Comparison of ENCODE assay signal across 9 mouse cellular contexts in the genomic region with DNA sequence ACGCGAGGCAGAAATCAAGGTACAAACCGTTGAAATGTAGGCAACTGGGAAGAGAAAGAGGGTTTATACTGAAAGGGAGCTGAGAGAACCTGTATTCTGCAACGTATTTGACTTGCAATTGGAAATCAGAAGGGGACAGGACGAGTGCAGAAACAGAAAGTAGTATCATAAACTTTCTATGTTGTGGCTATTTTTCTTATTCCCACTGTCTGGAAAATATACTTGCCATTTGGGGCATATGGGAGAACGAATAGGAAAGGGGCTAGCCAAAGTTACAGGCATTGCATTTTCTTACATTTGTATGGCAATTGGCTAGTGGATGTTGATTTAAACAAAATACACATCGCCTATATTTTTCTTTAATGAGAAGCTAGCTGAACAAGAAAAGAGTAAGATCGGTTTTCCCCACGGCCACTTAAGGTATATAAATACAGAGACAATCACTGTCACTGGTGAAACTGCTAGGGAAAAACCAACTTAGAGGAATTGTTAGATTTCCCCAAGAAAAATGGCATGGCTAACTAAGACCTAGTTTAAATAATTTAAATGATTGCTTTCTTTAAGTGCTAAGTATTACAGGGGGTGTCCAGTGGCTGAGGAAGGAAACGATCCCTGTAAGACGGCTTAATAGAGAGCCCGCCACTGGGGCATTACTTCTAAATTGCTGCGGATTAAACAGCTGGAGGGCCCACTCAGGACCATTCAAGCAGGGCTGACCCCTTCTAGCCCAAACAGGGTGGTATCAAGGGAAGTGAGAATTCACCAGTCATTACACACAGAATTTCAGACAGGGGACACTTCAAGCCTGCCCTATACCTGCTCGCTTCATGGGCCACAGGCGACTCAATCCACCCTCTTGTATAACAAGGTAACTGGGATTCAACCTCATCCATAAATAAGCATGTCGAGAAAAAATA. TPM values are rescaled to one million over a fixed set of nuclear protein-coding genes. Genes with fewer than 3 reads are reported as not detected.
A peak's percentile ranks its signal among the peaks of the same experiment; 100 is the strongest.
DNase-seq lines count a peak whose midpoint lies in the region; ATAC-seq lines count a peak whose summit lies in the region.
"Had no signal": no experiment of that assay in that cellular context is flagged by ENCODE, and none has a peak within 500 bp of the region (broad histone marks: within the 10 kb centered on the region; RNA-seq: fewer than 3 reads in every experiment).

No protein-coding gene starts in this region.

- no peaks in the 10 kb centered on the region for H3K9me3 ChIP-seq in heart, embryonic 13.5 days
- H3K9me3 ChIP-seq in midbrain, embryonic 13.5 days, result no peaks in the 10 kb centered on the region

- H3K4me3 ChIP-seq in heart, embryonic 13.5 days, result peak overlapping the region; percentile 23
- H3K4me3 ChIP-seq in midbrain, embryonic 13.5 days (replicated peaks), result peak overlapping the region; percentile 55

- H3K36me3 ChIP-seq in heart, embryonic 13.5 days, result no peaks in the 10 kb centered on the region
- no peaks in the 10 kb centered on the region for H3K36me3 ChIP-seq in midbrain, embryonic 13.5 days

- no peak overlapping the region for H3K27ac ChIP-seq in heart, embryonic 13.5 days (replicated peaks)
- H3K27ac ChIP-seq in midbrain, embryonic 13.5 days, result peak overlapping the region; percentile 78

- no peak overlapping the region for H3K9ac ChIP-seq in heart, embryonic 13.5 days
- H3K9ac ChIP-seq in midbrain, embryonic 13.5 days (replicated peaks), result peak overlapping the region; percentile 66

- no peak for ATAC-seq in heart, embryonic 13.5 days (ENCODE audit: extremely low read depth, insufficient number of reproducible peaks, low FRiP score, low TSS enrichment)
- peak; percentile 37 for ATAC-seq in midbrain, embryonic 13.5 days

- intact Hi-C loops in heart, postnatal 10 days (cut with DNase I), result loop anchor here (10.0 kb wide), 1 partner anchor 143 kb away; a partner anchor contains a TSS
- intact Hi-C loops in gastrocnemius, postnatal 14 days (cut with DNase I; ENCODE audit: low total_unique reads), result no loop called here

- DNase-seq in heart, postnatal 4 days, result no peak
- peak; percentile 52 for DNase-seq in embryo, embryonic 11 days
- DNase-seq in heart, postnatal 10 days, result peak; percentile 15 to 20
- DNase-seq in frontal cortex, adult 2 months (ENCODE audit: extremely low spot score in 1 of 2, low spot score in 1 of 2), result no peak
- no peak for DNase-seq in layer of hippocampus, adult 18-20 months (ENCODE audit: low spot score in 2 of 2)
- no peak for DNase-seq in gastrocnemius, postnatal 14 days

- H3K4me2 ChIP-seq in heart, embryonic 13.5 days, result peak overlapping the region; percentile 48; the same call in 1 of the 2 replicates
- peak overlapping the region; percentile 74 for H3K4me2 ChIP-seq in midbrain, embryonic 13.5 days (replicated peaks)

- peaks cover 97% of the 10 kb centered on the region for H3K27me3 ChIP-seq in heart, embryonic 13.5 days (replicated peaks)
- H3K27me3 ChIP-seq in midbrain, embryonic 13.5 days, result peaks cover 71% of the 10 kb centered on the region

- 5% methylated on average over 16 of the region's 16 CpGs for WGBS in heart, embryonic 13.5 days
- WGBS in midbrain, embryonic 13.5 days, result under 1% methylated on average over 16 of the region's 16 CpGs

- H3K4me1 ChIP-seq in heart, embryonic 13.5 days, result peaks cover 39% of the 10 kb centered on the region
- peaks cover 68% of the 10 kb centered on the region for H3K4me1 ChIP-seq in midbrain, embryonic 13.5 days (replicated peaks)

RNA-seq across cellular contexts. Expression of a gene that starts 14.9 kb away (rescaled TPM):
- 0.05 and 0.08 TPM in 2 replicates for polyA plus RNA-seq in heart, embryonic 13.5 days (2015; fragmentation: Nextera tagmentation; extraction: Ambion mirVana)
- total RNA-seq in heart, postnatal 4 days (2021), result under 1 TPM; 0.18 to 0.41 TPM
- total RNA-seq in heart, postnatal 10 days (2021), result under 1 TPM; 0.29 to 0.45 TPM
- 2.0 and 2.5 TPM in 2 replicates for polyA plus RNA-seq in midbrain, embryonic 13.5 days (2015; fragmentation: Nextera tagmentation; extraction: Ambion mirVana)
- polyA plus RNA-seq in frontal cortex, adult 2 months (2012; rRNA removed), result 11.9 and 13.9 TPM in 2 replicates
- 10 to 100 TPM; 82.2 to 92.5 TPM for total RNA-seq in layer of hippocampus, adult 18-20 months (2021)
- total RNA-seq in gastrocnemius, postnatal 14 days (2021), result 1 to 10 TPM in 1 of 2 experiments, under 1 TPM in 1; 0.80 to 1.1 TPM
- polyA plus RNA-seq: liver, embryonic 16.5 days had no signal

Comparison
In these comparisons a context has a peak if more than half of its experiments do, and no peak if none do; other contexts are left out.
1. DNase-seq: peak in embryo, embryonic 11 days (single experiment) and heart, postnatal 10 days (2 of 2); none in heart, postnatal 4 days (single experiment), frontal cortex, adult 2 months (0 of 2), layer of hippocampus, adult 18-20 months (0 of 2) and gastrocnemius, postnatal 14 days (single experiment).
2. RNA of a gene that starts 14.9 kb away (total RNA-seq): 82.2 to 92.5 TPM in layer of hippocampus, adult 18-20 months; 0.80 to 1.1 TPM in gastrocnemius, postnatal 14 days, 0.29 to 0.45 TPM in heart, postnatal 10 days and 0.18 to 0.41 TPM in heart, postnatal 4 days; every median in the first group is over 10 times any median in the second.